Mouse (Mus musculus) ES-E14 (cell line): ENCODE data around the gene Gm9508.
"Not testable (repeated sequence)": the region's sequence is repeated elsewhere in the genome, so short reads cannot be mapped to it uniquely, and the experiment has no call there.

Source experiments
- CHD2 ChIP-seq: IDR thresholded peaks from 2 replicates; pipeline ENCODE4 v1.6.1; 2014; ENCODE audit warnings: mild to moderate bottlenecking, low read depth, low read length, inconsistent platforms
- HCFC1 ChIP-seq: IDR thresholded peaks from 2 replicates; pipeline ENCODE4 v1.6.1; 2012; ENCODE audit warnings: low read length, inconsistent platforms, borderline replicate concordance; ENCODE audit not compliant: insufficient read depth
- MAFK ChIP-seq: IDR thresholded peaks from 2 replicates; pipeline ENCODE4 v1.6.1; 2014; ENCODE audit warnings: mild to moderate bottlenecking, low read depth, low read length, inconsistent platforms; ENCODE audit not compliant: insufficient read depth
- ZC3H11A ChIP-seq: IDR thresholded peaks from 2 replicates; pipeline ENCODE4 v1.6.1; 2012; ENCODE audit warnings: low read depth, mild to moderate bottlenecking, inconsistent platforms, low read length, borderline replicate concordance

DNA sequence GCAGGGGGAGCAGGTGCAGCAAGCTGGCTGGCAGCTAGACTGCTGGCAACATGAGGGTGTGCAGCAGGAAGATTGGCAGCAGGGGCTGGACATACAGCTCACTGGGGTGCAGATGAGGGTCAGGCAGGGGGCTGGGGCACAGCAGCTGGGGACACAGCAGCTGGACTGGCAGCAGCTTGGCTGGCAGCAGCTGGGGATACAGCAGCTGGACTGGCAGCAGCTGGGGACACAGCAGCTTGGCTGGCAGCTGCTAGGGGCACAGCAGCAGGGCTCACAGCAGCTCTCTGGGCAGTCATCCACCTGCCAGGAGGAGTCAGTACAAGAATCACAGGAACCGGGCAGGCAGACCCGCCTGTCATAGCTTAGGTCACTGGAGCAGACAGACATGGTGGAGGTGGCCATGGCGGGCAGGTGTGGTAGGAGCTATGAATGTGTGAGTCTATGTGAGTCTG, 6.7 kb downstream of the Gm9508 start, which contains the start of gene Gm19402:
- not testable (repeated sequence) for TF ChIP-seq HCFC1, CHD2, ZC3H11A, MAFK
